Mouse (Mus musculus) bone marrow, adult 2 months (tissue): ENCODE results near the gene Dgkb. TPM values are rescaled to one million over a fixed set of nuclear protein-coding genes. Genes with fewer than 3 reads are reported as not detected.
A peak's percentile ranks its signal among the peaks of the same experiment; 100 is the strongest.

Experiments used
- H3K27ac ChIP-seq: fragments of 200-500 bp; 2 replicates; pipeline ENCODE4 v1.5.1; 2012; ENCODE audit warnings: low read depth, mild to moderate bottlenecking, control low read depth, inconsistent platforms, low read length; ENCODE audit not compliant: control insufficient read depth, poor library complexity, insufficient read depth
- H3K4me1 ChIP-seq: fragments of 200-500 bp; 2 replicates; pipeline ENCODE4 v1.6.1; 2011; ENCODE audit warnings: low read length; ENCODE audit not compliant: control insufficient read depth, insufficient read depth
- H3K4me3 ChIP-seq: fragments of 200-500 bp; replicated peaks from 2 replicates; pipeline ENCODE3; 2011; ENCODE audit warnings: mild to moderate bottlenecking, low read depth, low read length, control low read depth; ENCODE audit not compliant: control insufficient read depth
- CTCF ChIP-seq: fragments of 200-500 bp; IDR thresholded peaks from 2 replicates; pipeline ENCODE4 v1.5.1; 2011; ENCODE audit warnings: low read length, control low read depth; ENCODE audit not compliant: control insufficient read depth, insufficient read depth
- POLR2A ChIP-seq: fragments of 200-500 bp; IDR thresholded peaks from 2 replicates; pipeline ENCODE4 v1.6.1; 2011; ENCODE audit warnings: low read depth, mild to moderate bottlenecking, control low read depth, low read length, borderline replicate concordance; ENCODE audit not compliant: control insufficient read depth
- WGBS: fragments of 180-500 bp; shearing (Covaris S2); methylation state at CpG from one replicate; pipeline ENCODE4 v1.1.7; 2018; 5-methylcytosine and 5-hydroxymethylcytosine counted together
- polyA plus RNA-seq: library from polyadenylated mRNA; stranded (reverse); fragments of >200 nt; gene quantifications from 2 replicates; pipeline ENCODE4 v1.2.4, GENCODE M21; 2011; ENCODE audit warnings: low replicate concordance; ENCODE audit not compliant: missing spikeins, insufficient read depth, insufficient read length

Gene Dgkb
- polyA plus RNA-seq, 1 experiment, result 0.42 TPM

GRCm38 (mm10) chr12:38268856-38269255 lies 451.3 kb downstream of the Dgkb start:
- H3K27ac ChIP-seq, result no peak overlapping the region
- TF ChIP-seq POLR2A (no peak), CTCF (no peak)
- H3K4me3 ChIP-seq, result no peak overlapping the region
- H3K4me1 ChIP-seq, result no peaks in the 10 kb centered on the region

DNA sequence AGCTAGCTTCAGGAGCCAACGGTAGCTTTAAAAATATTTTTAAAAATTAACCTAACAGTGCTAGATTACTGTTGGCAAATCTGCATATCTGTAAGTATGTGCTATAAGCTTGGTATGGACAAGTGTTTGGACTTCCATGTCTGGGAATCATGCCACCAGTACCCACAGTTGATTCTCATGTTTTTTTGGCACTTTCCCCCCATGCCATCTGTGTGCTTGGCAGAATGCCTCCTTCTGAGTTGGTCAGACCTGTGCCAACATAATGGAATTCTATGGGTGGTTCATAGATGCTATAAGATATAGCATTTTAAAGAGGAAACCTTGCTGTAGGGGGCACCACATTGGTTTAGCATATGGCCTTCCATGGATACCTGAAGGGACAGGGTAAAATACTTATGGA lies 484.0 kb downstream of the Dgkb start:
- Histone ChIP-seq H3K27ac (no peak overlapping the region), H3K4me3 (no peak overlapping the region), H3K4me1 (no peaks in the 10 kb centered on the region)
- WGBS, result 73% methylated on average over 1 of the region's 1 CpGs
- TF ChIP-seq POLR2A (no peak), CTCF (no peak)

DNA sequence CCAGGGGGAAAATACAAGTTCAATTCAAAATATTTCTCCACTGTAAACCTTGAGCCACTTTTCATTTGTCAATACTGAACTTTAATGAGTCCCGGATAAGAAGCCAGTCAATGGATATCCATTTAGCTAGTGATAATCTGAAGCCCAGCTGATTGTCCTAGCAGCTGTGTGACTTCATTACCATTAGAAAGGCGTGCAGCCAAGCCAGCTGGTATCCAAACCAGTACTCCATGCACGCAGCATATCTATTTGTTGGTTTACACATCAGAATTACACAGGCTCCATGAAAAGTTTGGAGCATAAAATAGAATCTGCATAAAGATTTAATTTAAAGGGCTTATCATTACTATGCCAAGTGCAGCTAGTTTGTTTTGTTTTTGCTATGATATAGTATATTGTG lies 486.3 kb downstream of the Dgkb start:
- 74% methylated on average over 3 of the region's 3 CpGs for WGBS
- Histone ChIP-seq H3K4me3 (no peak overlapping the region), H3K4me1 (no peaks in the 10 kb centered on the region), H3K27ac (no peak overlapping the region)
- TF ChIP-seq POLR2A (no peak), CTCF (no peak)

DNA sequence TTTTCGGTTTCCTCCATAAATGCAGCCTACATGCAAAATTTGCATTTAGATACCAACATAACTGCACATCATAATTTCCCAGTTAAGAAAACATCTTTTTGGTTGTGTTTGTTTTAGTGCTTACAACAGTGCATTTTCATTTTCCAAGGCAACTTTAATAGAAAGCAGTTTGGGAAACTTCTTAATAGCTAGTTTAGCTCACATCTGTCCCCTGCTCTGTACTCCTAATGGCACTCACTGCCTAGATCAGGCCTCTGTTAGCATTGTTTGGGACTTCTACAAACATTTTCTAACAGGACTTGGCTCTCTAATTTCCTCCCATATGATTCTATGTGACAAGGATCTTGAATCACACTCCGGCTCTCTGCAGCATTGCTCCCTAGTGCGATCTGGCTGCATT lies 486.7 kb downstream of the Dgkb start:
- H3K4me3 ChIP-seq, result no peak overlapping the region
- no peaks in the 10 kb centered on the region for H3K4me1 ChIP-seq
- WGBS, result 82% methylated on average over 3 of the region's 3 CpGs
- no peak for TF ChIP-seq POLR2A
- no peak overlapping the region for H3K27ac ChIP-seq

DNA sequence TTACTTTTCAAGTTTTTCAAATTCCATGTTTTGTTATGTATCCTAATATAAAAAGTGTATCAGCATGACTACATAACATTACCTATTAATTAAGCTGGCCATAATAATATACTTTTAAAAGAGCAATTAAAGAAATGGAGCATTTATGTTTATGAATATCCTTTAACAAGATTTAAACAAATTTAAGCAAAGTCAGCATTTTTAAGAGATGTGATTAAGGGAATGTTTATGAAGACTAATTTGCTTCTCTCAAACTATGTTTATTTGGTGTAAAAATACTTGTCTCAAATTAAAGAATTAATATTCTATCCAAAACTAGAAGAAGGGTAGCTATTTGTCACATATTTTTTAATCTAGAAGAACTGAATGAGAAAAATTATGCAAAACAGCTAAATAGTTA lies 492.4 kb downstream of the Dgkb start:
- Histone ChIP-seq H3K4me1 (no peaks in the 10 kb centered on the region), H3K27ac (no peak overlapping the region), H3K4me3 (no peak overlapping the region)
- TF ChIP-seq CTCF (no peak), POLR2A (no peak)

DNA sequence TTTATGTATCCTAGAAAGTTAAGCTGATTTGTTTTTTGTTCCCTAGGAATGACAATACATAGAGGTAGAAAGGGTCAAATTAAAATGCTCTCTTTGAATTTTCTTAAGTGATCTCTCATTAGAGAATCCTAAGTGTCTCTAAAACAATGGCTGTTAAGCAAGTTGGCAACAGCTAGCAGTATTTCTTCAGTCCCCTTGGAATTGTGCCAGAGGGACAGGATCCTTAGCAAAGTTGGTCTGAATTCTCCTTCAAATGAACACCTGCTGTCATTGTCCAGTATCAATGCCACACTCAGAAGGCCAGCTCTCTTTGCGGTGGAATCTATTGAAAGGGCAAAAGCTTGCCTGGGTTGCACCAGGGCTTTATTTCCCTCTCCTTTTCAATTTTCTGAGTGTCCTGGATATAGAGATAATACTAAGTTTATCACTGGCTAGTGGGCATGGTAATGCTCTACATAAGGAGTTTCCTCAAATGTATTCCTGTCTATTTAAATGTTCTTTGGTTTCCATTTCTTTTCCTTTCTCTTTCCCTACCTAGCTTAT lies 510.3 kb downstream of the Dgkb start:
- Histone ChIP-seq H3K4me3 (no peak overlapping the region), H3K4me1 (no peaks in the 10 kb centered on the region), H3K27ac (no peak overlapping the region)
- TF ChIP-seq POLR2A (no peak), CTCF (no peak)
- WGBS, result 87% methylated on average over 1 of the region's 1 CpGs

DNA sequence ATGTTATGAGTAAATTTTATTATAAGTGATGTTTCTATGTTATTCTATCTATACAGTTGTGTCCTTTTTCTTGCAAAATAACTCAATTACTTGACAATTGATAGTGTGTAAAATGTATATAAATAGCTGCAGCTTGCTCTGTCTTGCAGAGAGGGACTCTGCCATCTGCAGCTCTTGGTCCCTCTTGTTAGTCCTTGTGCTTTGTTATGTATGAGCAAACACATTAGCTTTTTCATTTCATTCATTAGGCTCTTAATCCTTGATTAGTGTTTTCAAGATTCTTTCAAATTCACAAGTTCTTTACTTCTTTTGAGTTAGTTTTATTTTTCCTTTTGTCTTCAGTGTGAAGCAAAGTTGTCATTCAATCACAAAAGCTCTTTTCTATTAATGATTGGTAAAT lies 511.3 kb downstream of the Dgkb start:
- TF ChIP-seq POLR2A (no peak), CTCF (no peak)

GRCm38 (mm10) chr12:38342657-38343056 lies 525.1 kb downstream of the Dgkb start:
- Histone ChIP-seq H3K4me3 (no peak overlapping the region), H3K27ac (no peak overlapping the region), H3K4me1 (no peaks in the 10 kb centered on the region)
- TF ChIP-seq CTCF (peak; percentile 24; the same call in 1 of the 2 replicates), POLR2A (no peak)
- WGBS, result 27% methylated on average over 6 of the region's 6 CpGs

More for the DNA sequence above, 511.3 kb downstream of the Dgkb start:
- Histone ChIP-seq H3K4me1 (no peaks in the 10 kb centered on the region), H3K27ac (no peak overlapping the region), H3K4me3 (no peak overlapping the region)

- H3K27ac ChIP-seq, result no peak overlapping the region
- TF ChIP-seq CTCF, result no peak
- no peak for TF ChIP-seq POLR2A
- WGBS, result 73% methylated on average over 3 of the region's 3 CpGs
- no peak overlapping the region for H3K4me3 ChIP-seq
- H3K4me1 ChIP-seq, result no peaks in the 10 kb centered on the region
These were observed 535.0 kb downstream of the Dgkb start for GRCm38 (mm10) chr12:38352481-38352880.

GRCm38 (mm10) chr12:38356386-38356785 lies 538.9 kb downstream of the Dgkb start:
- Histone ChIP-seq H3K4me1 (no peaks in the 10 kb centered on the region), H3K4me3 (no peak overlapping the region), H3K27ac (no peak overlapping the region)
- WGBS, result 81% methylated on average over 1 of the region's 1 CpGs
- no peak for TF ChIP-seq POLR2A
- no peak for TF ChIP-seq CTCF
